Mouse (Mus musculus) Patski (cell line): Measurements from ENCODE around the gene Tspear. TPM values are rescaled to one million over a fixed set of nuclear protein-coding genes. Genes with fewer than 3 reads are reported as not detected.

Source experiments
- ATAC-seq: fragments of 100-300 bp; one replicate; pipeline ENCODE4 v1.8.0; 2021
- CTCF ChIA-PET: fragments of 350-600 bp; sonication (Branson Sonifier 250); formaldehyde crosslinking; loops from one replicate; lab custom pipeline; 2022; ENCODE audit warnings: inconsistent platforms; lab: Charles Lee
- POLR2A ChIA-PET: fragments of 350-600 bp; sonication (Branson Sonifier 250); formaldehyde crosslinking; loops from one replicate; lab custom pipeline; 2022; ENCODE audit warnings: antibody characterized with exemption, inconsistent platforms; lab: Charles Lee
- DNase-seq: peaks from one replicate; pipeline ENCODE4 v3.0.0-alpha.2; 2011; ENCODE audit warnings: low read depth, low spot score
- H3K27me3 ChIP-seq: fragments of 371-371 bp; one replicate; pipeline ENCODE4 v1.5.1; 2021
- CTCF ChIP-seq: fragments of 100-300 bp; IDR thresholded peaks from one replicate; pipeline ENCODE4 v1.5.1; 2021
- in situ Hi-C: fragments of 300-500 bp; cut with MboI; formaldehyde crosslinking; loops from 3 replicates; pipeline ENCODE4 v1.11.1; 2018; ENCODE audit warnings: low pct_unique_long_range_greater_than_20kb, mixed read lengths
- polyA plus RNA-seq: library from polyadenylated mRNA; unstranded; gene quantifications from one replicate; pipeline ENCODE4 v1.2.3, GENCODE M21; 2021

Tspear gene
- not detected for polyA plus RNA-seq

GRCm38 (mm10) chr10:77685895-77686664 lies at the start of gene Tspear:
TSS of gene Tspear (plus strand) at chr10:77686569.
- TF ChIP-seq CTCF: no peak
- in situ Hi-C loops: no loop called here
- ATAC-seq: no peak
- H3K27me3 ChIP-seq: peaks cover 17% of the 10 kb centered on the region
- ChIA-PET POLR2A (interaction anchor here (0.7 kb wide), 1 partner anchor 16 kb away, joined by 3 read pairs; no protein-coding TSS in a partner anchor), CTCF (no interaction called here)
- no peak for DNase-seq

GRCm38 (mm10) chr10:77638956-77639355 lies 47.4 kb upstream of the Tspear start:
- no peak for TF ChIP-seq CTCF
- POLR2A ChIA-PET: interaction anchor here (0.6 to 1.6 kb wide), 3 partner anchors 17 to 122 kb away, joined by 3 to 6 read pairs (median 4); partner anchors contain the start of gene Ube2g2
- no peak for DNase-seq

GRCm38 (mm10) chr10:77643160-77643559 lies 43.2 kb upstream of the Tspear start:
- no peak for TF ChIP-seq CTCF
- no peak for DNase-seq
- ATAC-seq: no peak
- POLR2A ChIA-PET: no interaction called here
- H3K27me3 ChIP-seq: no peaks in the 10 kb centered on the region
- in situ Hi-C loops: no loop called here
- CTCF ChIA-PET: interaction anchor here (0.9 kb wide), 1 partner anchor 16 kb away, joined by 3 read pairs; no protein-coding TSS in a partner anchor

More at GRCm38 (mm10) chr10:77638956-77639355, 47.4 kb upstream of the Tspear start:
- CTCF ChIA-PET: interaction anchor here (0.6 to 1.3 kb wide), 3 partner anchors 9 to 122 kb away, joined by 3 to 5 read pairs (median 3); no protein-coding TSS in a partner anchor
- ATAC-seq: no peak
- no peaks in the 10 kb centered on the region for H3K27me3 ChIP-seq
- in situ Hi-C loops: loop anchor here (10.0 kb wide), 1 partner anchor 336 kb away; the partner anchor contains the start of genes 1810043G02Rik and Trpm2

GRCm38 (mm10) chr10:77645571-77645970 lies 40.8 kb upstream of the Tspear start:
- in situ Hi-C loops: no loop called here
- DNase-seq (no peak), ATAC-seq (no peak)
- no peaks in the 10 kb centered on the region for H3K27me3 ChIP-seq
- ChIA-PET POLR2A (no interaction called here), CTCF (interaction anchor here (0.8 kb wide), 1 partner anchor 11 kb away, joined by 3 read pairs; no protein-coding TSS in a partner anchor)
- TF ChIP-seq CTCF: no peak

GRCm38 (mm10) chr10:77647461-77647860 lies 38.9 kb upstream of the Tspear start:
- ATAC-seq (no peak), DNase-seq (no peak)
- in situ Hi-C loops: no loop called here
- POLR2A ChIA-PET: interaction anchor here (0.5 kb wide), 1 partner anchor 391 kb away, joined by 3 read pairs; no protein-coding TSS in a partner anchor
- CTCF ChIA-PET: no interaction called here
- no peaks in the 10 kb centered on the region for H3K27me3 ChIP-seq
- no peak for TF ChIP-seq CTCF

- no peak for DNase-seq
- ATAC-seq: no peak
- ChIA-PET POLR2A (interaction anchor here (0.5 kb wide), 1 partner anchor 391 kb away, joined by 3 read pairs; no protein-coding TSS in a partner anchor), CTCF (interaction anchor here (0.9 to 1.4 kb wide), 2 partner anchors 9 to 21 kb away, joined by 3 read pairs; no protein-coding TSS in a partner anchor)
- no peaks in the 10 kb centered on the region for H3K27me3 ChIP-seq
- in situ Hi-C loops: no loop called here
- no peak for TF ChIP-seq CTCF
Measured at GRCm38 (mm10) chr10:77647901-77648300, 38.5 kb upstream of the Tspear start.

GRCm38 (mm10) chr10:77652046-77652445 lies 34.3 kb upstream of the Tspear start:
- CTCF ChIA-PET: no interaction called here

GRCm38 (mm10) chr10:77658286-77658994 lies 27.9 kb upstream of the Tspear start:
- ChIA-PET CTCF (interaction anchor here (1.1 to 1.2 kb wide), 2 partner anchors 9 to 220 kb away, joined by 3 to 4 read pairs; no protein-coding TSS in a partner anchor), POLR2A (interaction anchor here (0.7 kb wide), 1 partner anchor 230 kb away, joined by 3 read pairs; no protein-coding TSS in a partner anchor)
- in situ Hi-C loops: no loop called here
- TF ChIP-seq CTCF: no peak
- DNase-seq (no peak), ATAC-seq (no peak)
- H3K27me3 ChIP-seq: no peaks in the 10 kb centered on the region

More at GRCm38 (mm10) chr10:77652046-77652445, 34.3 kb upstream of the Tspear start:
- no peaks in the 10 kb centered on the region for H3K27me3 ChIP-seq
- POLR2A ChIA-PET: no interaction called here
- no peak for ATAC-seq
- no peak for DNase-seq
- in situ Hi-C loops: no loop called here
- TF ChIP-seq CTCF: no peak

- DNase-seq (no peak), ATAC-seq (no peak)
- TF ChIP-seq CTCF: no peak
- ChIA-PET POLR2A (no interaction called here), CTCF (no interaction called here)
- in situ Hi-C loops: no loop called here
- H3K27me3 ChIP-seq: no peaks in the 10 kb centered on the region
Measured at GRCm38 (mm10) chr10:77663949-77664665, 22.3 kb upstream of the Tspear start.
